Mouse (Mus musculus): ENCODE measurements around the gene Cdip1.

Cdip1 gene

DNA sequence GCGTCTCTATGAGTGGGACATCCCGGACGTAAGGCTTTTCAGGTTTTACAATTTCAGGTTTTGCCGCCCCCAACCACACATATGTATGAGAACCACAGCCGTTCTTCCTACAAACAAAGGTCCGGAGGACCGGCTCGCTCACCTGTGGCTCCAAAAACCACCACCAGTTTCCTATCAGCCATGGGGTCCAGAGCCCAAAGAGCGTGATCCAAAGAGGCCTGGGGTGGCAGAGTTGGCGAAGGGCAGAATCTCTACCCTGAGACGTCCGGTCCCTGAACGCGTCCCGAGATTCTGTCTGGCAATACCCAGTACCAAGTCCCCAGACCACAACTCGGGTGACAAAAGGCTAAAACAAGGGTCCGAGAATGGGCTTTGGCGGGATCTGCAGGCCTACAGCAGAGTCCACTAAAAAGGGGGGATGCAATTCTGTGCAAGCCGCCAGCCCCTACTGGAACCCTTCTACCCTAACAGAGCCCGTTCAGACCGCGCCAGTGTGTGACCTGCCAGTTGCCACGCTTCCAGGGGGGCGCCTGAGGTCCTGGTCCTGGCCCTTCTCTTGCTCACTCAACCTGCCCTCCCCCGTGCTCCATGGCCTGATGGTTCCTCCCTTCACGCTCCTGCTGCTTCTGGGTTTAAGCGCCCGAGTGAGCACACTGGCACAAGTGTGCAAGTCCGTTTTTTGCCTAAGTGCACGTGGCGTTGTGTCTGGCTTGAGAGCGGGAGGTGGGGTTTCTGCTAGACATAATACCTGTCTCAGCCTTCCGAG is 71.2 kb downstream of the Cdip1 start, which contains the start of gene Nmral1:
Gene Nmral1 (minus strand): TSS at position 604 of the 766 bp plus-strand sequence.
- in situ Hi-C loops (cut with MboI), result no loop called here

DNA sequence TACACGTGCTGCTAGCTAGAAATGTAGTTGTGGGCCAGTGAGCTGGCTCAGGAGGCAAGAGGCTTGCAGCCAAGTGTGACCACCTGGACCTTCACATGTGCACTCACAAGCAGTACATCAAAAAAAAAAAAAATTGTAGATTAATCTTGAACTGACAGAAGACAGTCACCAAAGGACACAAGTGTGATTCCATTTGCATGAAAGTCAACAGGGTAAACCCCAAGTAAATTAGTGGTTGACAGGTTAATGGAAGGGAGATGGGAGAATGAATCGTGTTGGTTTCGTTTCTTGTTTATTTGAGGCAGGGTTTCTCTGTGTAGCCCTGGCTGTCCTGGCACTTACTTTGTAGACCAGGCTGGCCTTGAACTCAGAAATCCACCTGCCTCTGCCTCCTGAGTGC is 72.2 kb downstream of the Cdip1 start:
- in situ Hi-C loops (cut with MboI), result no loop called here

GRCm38 (mm10) chr16:4713861-4714710 is 76.0 kb downstream of the Cdip1 start:
- in situ Hi-C loops (cut with MboI), result no loop called here

- in situ Hi-C loops (cut with MboI), result no loop called here
These were observed 78.9 kb downstream of the Cdip1 start for GRCm38 (mm10) chr16:4711173-4711572.

GRCm38 (mm10) chr16:4705541-4705940 is 84.6 kb downstream of the Cdip1 start:
- in situ Hi-C loops (cut with MboI), result no loop called here

- in situ Hi-C loops (cut with MboI), result no loop called here
These were observed 87.4 kb downstream of the Cdip1 start for GRCm38 (mm10) chr16:4702646-4703045.

GRCm38 (mm10) chr16:4701211-4701610 is 88.9 kb downstream of the Cdip1 start:
- in situ Hi-C loops (cut with MboI), result no loop called here
